Mouse (Mus musculus) C2C12 (cell line): ENCODE data around the gene Fkbp7.

Source experiments
- CEBPB ChIP-seq: IDR thresholded peaks from one replicate; pipeline ENCODE4 v1.6.1; 2011; ENCODE audit warnings: low read depth, mild to moderate bottlenecking, control low read depth, moderate library complexity
- CTCF ChIP-seq: IDR thresholded peaks from one replicate; pipeline ENCODE4 v1.5.1; 2011; ENCODE audit not compliant: control insufficient read depth, insufficient read depth, insufficient read length
- FOSL1 ChIP-seq: IDR thresholded peaks from one replicate; pipeline ENCODE4 v1.8.0; 2011; ENCODE audit warnings: mild to moderate bottlenecking, low read length; ENCODE audit not compliant: poor library complexity, insufficient read depth, severe bottlenecking
- MAX ChIP-seq: IDR thresholded peaks from one replicate; pipeline ENCODE4 v1.6.1; 2011; ENCODE audit warnings: mild to moderate bottlenecking, control low read depth
- MYOD1 ChIP-seq: IDR thresholded peaks from one replicate; pipeline ENCODE4 v1.6.1; 2011; ENCODE audit warnings: low read depth; ENCODE audit not compliant: control insufficient read depth, insufficient read length
- MYOG ChIP-seq: IDR thresholded peaks from one replicate; pipeline ENCODE4 v1.6.1; 2011; ENCODE audit not compliant: control insufficient read depth, insufficient read length; ENCODE audit errors: extremely low read depth
- USF1 ChIP-seq: IDR thresholded peaks from one replicate; pipeline ENCODE4 v1.6.1; 2011; ENCODE audit warnings: low read depth, mild to moderate bottlenecking, control low read depth, moderate library complexity

- TF ChIP-seq CTCF = no peak
- TF ChIP-seq MYOG = no peak
- no peak for TF ChIP-seq MYOD1
- no peak for TF ChIP-seq CEBPB
- TF ChIP-seq MAX = no peak
- no peak for TF ChIP-seq USF1
- TF ChIP-seq FOSL1 = no peak
These were observed 3.0 kb upstream of the Fkbp7 start for GRCm38 (mm10) chr2:76675949-76676348.
